In genomic region chr3:154182987-154183386, GRCm38 (mm10) we compare ENCODE assay signal across 18 mouse cellular contexts.
DNase-seq lines count a peak whose midpoint lies in the region; ATAC-seq lines count a peak whose summit lies in the region.
"Had no signal": no experiment of that assay in that cellular context is flagged by ENCODE, and none has a peak within 500 bp of the region (broad histone marks: within the 10 kb centered on the region; RNA-seq: fewer than 3 reads in every experiment).

No protein-coding gene starts in this region.

- no peak overlapping the region for H3K4me2 ChIP-seq in intestine, embryonic 14.5 days (ENCODE audit: low read length)
- H3K4me2 ChIP-seq in intestine, embryonic 16.5 days (ENCODE audit: low read depth, low read length), result no peak overlapping the region
- no peak overlapping the region for H3K4me2 ChIP-seq in hindbrain, embryonic 12.5 days (replicated peaks)
- H3K4me2 ChIP-seq: embryonic facial prominence, embryonic 15.5 days; intestine, embryonic 15.5 days; limb, embryonic 13.5 days; midbrain, embryonic 15.5 days had no signal

- no peak overlapping the region for H3K4me3 ChIP-seq in intestine, embryonic 14.5 days (ENCODE audit: low read depth, low read length)
- no peak overlapping the region for H3K4me3 ChIP-seq in intestine, embryonic 16.5 days (ENCODE audit: low read length)
- H3K4me3 ChIP-seq in megakaryocyte, embryonic 14.5 days (replicated peaks), result peak overlapping the region; percentile 7
- no peak overlapping the region for H3K4me3 ChIP-seq in hindbrain, embryonic 12.5 days
- H3K4me3 ChIP-seq: embryonic facial prominence, embryonic 15.5 days; hindbrain, embryonic 10.5 days; intestine, embryonic 15.5 days; limb, embryonic 13.5 days; midbrain, embryonic 15.5 days had no signal

- 88% methylated on average over 7 of the region's 7 CpGs for WGBS in intestine, embryonic 14.5 days
- WGBS in intestine, embryonic 16.5 days, result 81% methylated on average over 7 of the region's 7 CpGs
- 96% methylated on average over 7 of the region's 7 CpGs for WGBS in hindbrain, embryonic 12.5 days

- H3K4me1 ChIP-seq in intestine, embryonic 14.5 days (replicated peaks; ENCODE audit: control insufficient read depth, insufficient read depth, low read length), result 0 out of 2 replicates have a peak, but pooled peaks cover 4% of the 10 kb centered on the region
- H3K4me1 ChIP-seq in intestine, embryonic 16.5 days (ENCODE audit: control insufficient read depth, insufficient read depth, low read length), result no peaks in the 10 kb centered on the region
- peaks cover 50% of the 10 kb centered on the region for H3K4me1 ChIP-seq in megakaryocyte, embryonic 14.5 days
- 0 out of 2 replicates have a peak, but pooled peaks cover 5% of the 10 kb centered on the region for H3K4me1 ChIP-seq in hindbrain, embryonic 12.5 days
- H3K4me1 ChIP-seq: embryonic facial prominence, embryonic 15.5 days; intestine, embryonic 15.5 days had no signal

- no peaks in the 10 kb centered on the region for H3K36me3 ChIP-seq in intestine, embryonic 14.5 days (ENCODE audit: control insufficient read depth, insufficient read depth, low read length)
- no peaks in the 10 kb centered on the region for H3K36me3 ChIP-seq in intestine, embryonic 16.5 days (ENCODE audit: control insufficient read depth, insufficient read depth, low read length)
- H3K36me3 ChIP-seq in megakaryocyte, embryonic 14.5 days (replicated peaks; ENCODE audit: low read length), result peaks cover 3% of the 10 kb centered on the region
- H3K36me3 ChIP-seq in hindbrain, embryonic 12.5 days, result no peaks in the 10 kb centered on the region
- H3K36me3 ChIP-seq: embryonic facial prominence, embryonic 15.5 days; hindbrain, embryonic 10.5 days; intestine, embryonic 15.5 days; limb, embryonic 13.5 days; midbrain, embryonic 15.5 days had no signal

- H3K27ac ChIP-seq in intestine, embryonic 14.5 days (ENCODE audit: low read depth), result no peak overlapping the region
- no peak overlapping the region for H3K27ac ChIP-seq in intestine, embryonic 16.5 days (ENCODE audit: low read length)
- no peak overlapping the region for H3K27ac ChIP-seq in hindbrain, embryonic 12.5 days
- H3K27ac ChIP-seq: embryonic facial prominence, embryonic 15.5 days; hindbrain, embryonic 10.5 days; intestine, embryonic 15.5 days; limb, embryonic 13.5 days; midbrain, embryonic 15.5 days had no signal

- H3K9me3 ChIP-seq in intestine, embryonic 14.5 days (ENCODE audit: control insufficient read depth, low read length), result no peaks in the 10 kb centered on the region
- H3K9me3 ChIP-seq in intestine, embryonic 16.5 days (ENCODE audit: control insufficient read depth, low read length), result no peaks in the 10 kb centered on the region
- H3K9me3 ChIP-seq in megakaryocyte, embryonic 14.5 days, result peaks cover 12% of the 10 kb centered on the region
- no peaks in the 10 kb centered on the region for H3K9me3 ChIP-seq in hindbrain, embryonic 12.5 days (replicated peaks)
- H3K9me3 ChIP-seq: embryonic facial prominence, embryonic 15.5 days; hindbrain, embryonic 10.5 days; intestine, embryonic 15.5 days; limb, embryonic 13.5 days; midbrain, embryonic 15.5 days had no signal

- ATAC-seq in intestine, embryonic 14.5 days (replicated peaks; ENCODE audit: low FRiP score, low TSS enrichment, low read depth), result no peak
- no peak for ATAC-seq in intestine, embryonic 16.5 days
- no peak for ATAC-seq in hindbrain, embryonic 12.5 days (ENCODE audit: low FRiP score)
- ATAC-seq: forebrain, embryonic 16.5 days; intestine, embryonic 15.5 days; lung, postnatal 0 days; midbrain, embryonic 15.5 days had no signal

- no peaks in the 10 kb centered on the region for H3K27me3 ChIP-seq in intestine, embryonic 14.5 days (replicated peaks; ENCODE audit: control insufficient read depth, insufficient read depth, low read length)
- H3K27me3 ChIP-seq in intestine, embryonic 16.5 days (replicated peaks; ENCODE audit: control insufficient read depth, insufficient read depth, low read length), result no peaks in the 10 kb centered on the region
- H3K27me3 ChIP-seq in megakaryocyte, embryonic 14.5 days (replicated peaks), result no peaks in the 10 kb centered on the region
- H3K27me3 ChIP-seq in hindbrain, embryonic 12.5 days, result no peaks in the 10 kb centered on the region
- H3K27me3 ChIP-seq: embryonic facial prominence, embryonic 15.5 days; intestine, embryonic 15.5 days; limb, embryonic 13.5 days; midbrain, embryonic 15.5 days had no signal

- peak; percentile 35 for DNase-seq in intestine, embryonic 14.5 days (ENCODE audit: low spot score)
- peak; percentile 3 to 44 for DNase-seq in urinary bladder, postnatal 4 days (ENCODE audit: low spot score in 2 of 2)
- no peak for DNase-seq in urinary bladder, postnatal 25 days (ENCODE audit: low spot score)
- no peak for DNase-seq in lung, postnatal 25 days (ENCODE audit: low spot score)
- DNase-seq: cerebellum, adult 11-12 months; kidney, postnatal 36 days; layer of hippocampus, postnatal 36 days; thymus, postnatal 36 days had no signal

- H3K9ac ChIP-seq in intestine, embryonic 14.5 days (ENCODE audit: low read length), result no peak overlapping the region
- H3K9ac ChIP-seq in intestine, embryonic 16.5 days (ENCODE audit: low read depth, low read length), result no peak overlapping the region
- no peak overlapping the region for H3K9ac ChIP-seq in hindbrain, embryonic 12.5 days
- H3K9ac ChIP-seq: embryonic facial prominence, embryonic 15.5 days; intestine, embryonic 15.5 days; limb, embryonic 13.5 days; midbrain, embryonic 15.5 days had no signal

Comparison
In these comparisons a context has a peak if more than half of its experiments do, and no peak if none do; other contexts are left out.
1. DNase-seq: peak in intestine, embryonic 14.5 days (single experiment) and urinary bladder, postnatal 4 days (2 of 2); none in urinary bladder, postnatal 25 days (single experiment) and lung, postnatal 25 days (single experiment).